Mouse (Mus musculus) urinary bladder, postnatal 25 days (tissue): Measurements from ENCODE around the gene Xrcc1.
A peak's percentile ranks its signal among the peaks of the same experiment; 100 is the strongest.

ENCODE experiments used
- DNase-seq: peaks from one replicate; pipeline ENCODE4 v3.0.0; 2022; ENCODE audit warnings: low spot score

The Xrcc1 gene

DNA sequence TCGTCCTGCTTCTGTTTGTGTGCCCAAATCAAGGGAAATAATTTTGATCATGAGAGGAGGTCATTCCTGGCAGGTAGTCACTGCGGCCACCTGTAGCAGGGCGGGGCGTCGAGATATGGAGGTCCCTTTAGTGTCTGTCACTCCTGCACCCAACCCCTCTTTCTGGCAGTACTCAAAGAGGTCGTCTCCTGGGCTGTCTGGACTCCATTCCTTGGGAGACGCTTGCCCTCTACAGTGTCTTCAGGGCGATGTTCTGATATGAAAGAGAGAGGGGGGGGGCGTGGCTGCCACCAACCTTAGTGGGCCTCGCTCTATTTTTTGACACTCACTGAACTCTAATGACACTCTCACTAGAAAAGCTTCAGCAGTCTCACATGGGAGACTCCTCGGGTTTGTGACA, 16.5 kb upstream of the Xrcc1 start:
- DNase-seq, result no peak

DNA sequence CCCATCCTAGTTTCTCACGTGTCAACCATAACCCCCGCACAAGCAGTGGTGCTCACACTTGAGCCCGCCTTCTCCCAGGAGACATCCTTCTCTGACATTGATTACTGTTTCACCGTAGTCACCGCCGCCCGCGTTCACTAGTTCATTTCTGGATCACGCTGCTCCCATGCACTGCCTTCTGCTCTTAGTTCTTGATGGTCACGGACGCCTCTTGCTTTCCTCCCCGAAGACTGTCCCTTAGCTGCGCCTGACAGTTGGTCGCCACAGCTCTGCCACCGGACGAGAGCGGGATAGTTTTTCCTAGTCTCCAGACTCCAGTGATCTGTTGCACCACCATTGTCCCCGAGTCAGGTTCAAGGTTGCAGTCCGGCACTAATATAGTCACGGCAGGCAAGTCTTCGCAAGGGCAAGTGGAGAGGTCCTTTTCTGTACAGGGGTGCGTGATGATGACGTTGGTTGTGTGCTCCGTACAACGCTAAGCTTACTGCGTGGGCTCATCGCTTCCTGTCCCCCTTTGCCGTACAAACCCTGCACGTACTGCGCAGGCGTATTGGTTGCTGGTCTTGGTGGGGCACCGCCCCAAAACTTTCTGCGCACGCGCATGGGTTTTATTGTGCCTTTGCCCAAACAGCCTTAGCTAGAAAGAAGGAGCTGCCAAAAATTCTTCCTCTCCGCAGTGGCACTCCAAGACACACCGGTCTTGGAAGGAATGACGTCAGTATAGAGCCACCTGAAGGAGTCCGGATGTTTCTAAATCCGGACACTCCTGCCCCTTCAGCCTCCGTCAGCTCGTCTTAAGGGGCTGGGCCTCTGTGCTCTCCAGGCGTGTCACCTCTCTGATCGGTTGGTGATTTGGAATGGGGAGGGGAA, 15.8 kb upstream of the Xrcc1 start, which contains the start of gene Irgq:
Irgq (plus strand) TSS at position 628 of the 870 bp plus-strand sequence.
- peak; percentile 99 for DNase-seq

DNA sequence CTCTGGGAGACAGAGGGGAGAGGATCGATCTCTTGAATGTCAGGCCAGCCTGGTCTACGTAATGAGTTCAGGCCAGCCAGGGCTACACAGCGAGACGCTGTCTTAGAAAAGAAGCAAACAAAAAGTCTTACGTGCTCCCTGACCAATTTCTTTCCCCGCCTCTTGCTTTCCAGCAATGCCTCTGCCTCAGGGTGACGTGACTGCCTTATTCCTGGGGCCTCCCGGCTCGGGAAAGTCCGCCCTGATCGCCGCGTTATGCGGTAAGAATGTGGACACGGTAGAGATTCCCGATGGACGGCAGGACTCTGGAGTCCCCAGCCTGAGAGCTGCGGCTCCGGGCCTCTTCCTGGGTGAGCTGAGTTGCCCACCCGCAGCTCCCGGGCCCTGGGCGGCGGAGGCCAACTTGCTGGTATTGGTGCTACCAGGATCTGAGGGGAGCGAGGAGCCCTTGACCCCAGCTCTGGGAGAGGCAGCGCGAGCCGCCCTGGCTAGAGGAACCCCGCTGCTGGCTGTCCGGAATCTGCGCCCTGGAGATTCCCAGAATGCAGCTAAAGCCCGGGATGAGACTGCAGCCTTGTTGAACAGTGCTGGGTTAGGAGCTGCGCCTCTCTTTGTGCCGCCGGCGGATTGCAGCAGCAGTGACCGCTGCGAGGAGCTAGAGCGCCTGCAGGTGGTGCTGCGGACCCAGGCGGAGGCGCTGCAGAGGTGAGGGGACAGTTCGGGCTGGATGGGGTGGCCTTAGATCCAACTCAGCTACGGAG, 14.7 kb upstream of the Xrcc1 start:
- peak; percentile 57 for DNase-seq

DNA sequence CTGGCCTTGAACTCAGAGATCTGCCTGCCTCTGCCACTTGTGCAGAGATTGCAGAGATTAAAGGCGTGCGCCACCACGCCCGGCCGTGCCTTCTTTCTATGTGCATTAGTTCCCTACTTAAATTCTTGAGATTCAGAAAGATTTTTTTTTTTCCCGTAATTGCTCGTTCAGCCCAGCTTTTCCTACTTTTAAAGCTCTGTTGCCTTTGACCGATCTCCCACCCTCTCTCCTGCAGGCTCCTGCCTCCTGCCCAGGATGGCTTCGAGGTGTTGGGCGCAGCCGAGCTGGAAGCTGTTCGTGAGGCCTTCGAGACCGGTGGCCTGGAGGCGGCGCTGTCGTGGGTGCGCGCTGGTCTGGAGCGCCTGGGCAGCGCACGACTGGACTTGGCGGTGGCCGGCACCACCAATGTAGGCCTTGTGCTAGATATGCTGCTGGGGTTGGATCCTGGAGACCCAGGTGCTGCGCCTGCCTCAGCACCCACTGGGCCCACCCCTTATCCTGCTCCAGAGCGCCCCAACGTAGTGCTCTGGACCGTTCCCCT, 13.0 kb upstream of the Xrcc1 start:
- no peak for DNase-seq

DNA sequence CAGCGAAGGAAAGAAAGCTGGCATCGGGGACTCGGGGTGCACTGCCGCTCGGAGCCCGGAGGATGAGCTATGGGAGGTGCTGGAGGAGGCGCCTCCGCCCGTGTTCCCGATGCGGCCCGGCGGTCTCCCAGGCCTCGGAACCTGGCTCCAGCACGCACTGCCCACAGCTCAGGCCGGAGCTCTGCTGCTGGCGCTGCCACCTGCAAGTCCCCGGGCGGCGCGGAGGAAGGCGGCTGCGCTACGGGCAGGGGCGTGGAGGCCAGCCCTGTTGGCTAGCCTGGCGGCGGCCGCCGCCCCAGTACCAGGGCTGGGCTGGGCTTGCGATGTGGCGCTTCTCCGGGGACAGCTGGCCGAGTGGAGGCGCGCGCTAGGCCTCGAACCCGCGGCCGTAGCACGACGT, 12.3 kb upstream of the Xrcc1 start:
- no peak for DNase-seq

DNA sequence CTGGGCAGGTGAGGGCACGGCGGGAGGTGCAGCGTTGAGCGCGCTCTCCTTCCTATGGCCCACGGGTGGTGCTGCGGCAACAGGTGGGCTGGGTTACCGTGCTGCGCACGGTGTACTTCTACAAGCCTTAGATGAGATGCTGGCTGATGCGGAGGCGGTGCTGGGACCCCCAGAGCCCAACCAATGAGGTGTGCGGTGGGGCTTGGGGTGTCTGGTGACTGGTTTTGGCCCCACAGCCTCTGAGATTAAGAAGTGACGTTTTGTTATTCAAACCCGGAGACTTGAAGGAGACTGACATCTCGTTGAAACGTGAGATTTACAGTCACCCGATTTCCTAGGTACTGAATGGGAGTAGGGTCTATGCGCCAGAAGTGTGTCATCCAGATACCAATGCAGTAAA, 11.8 kb upstream of the Xrcc1 start:
- DNase-seq, result no peak

DNA sequence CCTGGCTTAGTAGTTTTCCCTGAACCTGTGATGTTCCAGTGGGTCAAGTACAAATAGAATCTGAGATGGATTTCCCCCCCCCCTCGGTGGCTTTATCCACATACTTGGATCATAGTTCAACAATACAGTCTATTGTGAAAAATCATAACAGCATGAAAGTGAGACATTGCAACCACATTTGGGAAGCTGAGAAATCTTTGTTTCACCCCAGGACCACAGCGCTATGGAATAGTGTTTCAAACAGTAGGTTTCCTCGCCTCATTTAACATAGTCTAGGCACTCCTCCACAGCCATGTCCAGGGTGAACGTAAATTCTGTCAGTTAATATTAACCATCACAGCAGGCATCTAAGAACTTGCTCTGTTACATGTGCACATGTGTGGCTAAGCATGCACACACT, 9.0 kb upstream of the Xrcc1 start:
- no peak for DNase-seq

DNA sequence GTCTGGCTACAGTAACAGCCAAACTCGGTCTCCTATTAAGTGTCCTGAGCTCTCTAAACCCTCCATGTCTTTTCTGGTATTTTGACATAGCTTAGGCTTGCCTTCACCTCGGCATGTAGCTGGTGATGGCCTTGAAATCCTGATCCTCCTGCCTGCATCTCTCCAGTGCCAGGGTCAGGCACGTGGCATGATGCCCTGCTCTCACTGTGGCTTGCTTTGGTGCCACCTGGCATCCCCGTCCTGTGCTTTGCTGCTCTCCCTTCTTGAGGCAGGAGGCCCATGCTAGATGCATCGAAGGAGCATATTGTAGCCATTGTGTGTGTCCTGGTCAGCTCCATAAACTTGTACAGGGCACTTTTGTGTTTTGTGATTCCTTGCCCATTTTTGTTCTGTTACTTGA, 8.5 kb upstream of the Xrcc1 start:
- DNase-seq, result no peak

DNA sequence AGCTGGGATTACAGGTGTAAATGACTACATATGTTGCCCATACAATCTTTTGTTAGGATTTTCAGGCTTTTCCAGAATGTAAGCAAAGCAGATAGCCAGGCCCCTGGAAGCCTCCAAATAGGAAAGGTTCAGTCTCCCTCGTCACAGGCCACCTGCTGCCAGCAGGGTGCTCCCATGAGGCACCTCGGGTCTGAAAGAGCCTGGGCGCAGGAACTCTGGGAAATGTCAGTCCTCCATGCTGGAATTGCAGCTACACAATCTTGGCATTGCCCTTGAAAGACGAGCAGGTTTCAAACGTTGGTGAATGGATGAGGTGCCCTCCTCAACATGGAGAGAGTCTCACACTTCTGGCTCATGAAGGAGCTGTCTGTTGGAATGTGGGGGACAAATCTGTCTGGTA, 7.9 kb upstream of the Xrcc1 start:
- no peak for DNase-seq

DNA sequence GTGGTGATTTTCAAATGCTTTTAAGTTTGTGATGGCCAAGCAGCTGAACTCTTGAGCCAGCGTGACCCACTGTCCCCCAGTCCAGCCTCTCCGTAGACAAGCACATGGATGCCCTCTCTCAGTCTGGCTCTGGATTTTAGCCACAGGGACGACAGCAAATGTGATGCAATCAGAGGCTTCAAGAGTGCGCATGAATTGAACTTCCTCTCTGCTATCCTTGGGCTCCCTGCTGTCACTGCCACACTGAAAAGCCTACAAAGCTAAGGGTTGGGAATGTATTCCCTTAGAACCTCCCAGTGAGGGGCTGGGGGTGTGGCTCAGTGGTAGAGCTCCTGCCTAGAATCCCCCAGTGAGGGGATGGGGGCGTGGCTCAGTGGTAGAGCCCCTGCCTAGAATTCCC, 7.4 kb upstream of the Xrcc1 start:
- no peak for DNase-seq

DNA sequence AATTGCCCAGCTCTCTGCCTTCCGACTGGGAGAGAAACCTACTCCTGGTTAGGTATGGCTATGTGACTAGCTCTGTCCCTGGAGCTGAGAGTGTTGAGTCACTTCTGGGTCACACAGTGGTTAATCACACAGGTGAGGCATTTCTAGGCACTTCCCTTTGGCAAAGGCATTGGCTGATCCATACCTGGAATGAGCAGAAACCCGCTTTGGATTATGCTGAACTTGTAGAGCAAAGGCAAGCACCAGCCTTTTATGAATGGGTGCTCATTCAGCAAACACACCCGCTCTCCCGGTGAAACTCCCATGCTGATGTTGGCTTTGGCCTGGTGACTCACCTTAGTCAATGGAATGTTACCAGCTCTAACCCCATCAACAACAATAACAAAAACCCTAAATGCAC, 6.4 kb upstream of the Xrcc1 start:
- no peak for DNase-seq

DNA sequence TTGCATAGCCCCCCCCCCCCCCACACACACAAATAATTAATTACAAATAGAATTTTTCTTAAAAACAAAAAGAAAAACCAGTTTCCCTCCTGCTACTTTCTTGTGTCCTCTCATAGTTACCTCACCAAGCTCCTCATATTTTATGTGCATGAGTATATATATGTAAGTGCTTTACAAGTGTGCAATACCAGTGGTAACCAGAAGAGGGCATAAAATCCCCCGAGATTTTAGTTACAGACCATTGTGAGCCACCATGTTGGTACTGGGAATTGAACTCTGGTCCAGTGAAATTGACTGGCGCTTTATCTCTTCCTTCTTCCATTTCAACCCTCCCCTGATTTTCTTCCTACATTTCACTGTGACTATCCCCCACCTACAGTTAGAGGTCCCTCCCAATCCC, 1.6 kb upstream of the Xrcc1 start:
- DNase-seq, result no peak

DNA sequence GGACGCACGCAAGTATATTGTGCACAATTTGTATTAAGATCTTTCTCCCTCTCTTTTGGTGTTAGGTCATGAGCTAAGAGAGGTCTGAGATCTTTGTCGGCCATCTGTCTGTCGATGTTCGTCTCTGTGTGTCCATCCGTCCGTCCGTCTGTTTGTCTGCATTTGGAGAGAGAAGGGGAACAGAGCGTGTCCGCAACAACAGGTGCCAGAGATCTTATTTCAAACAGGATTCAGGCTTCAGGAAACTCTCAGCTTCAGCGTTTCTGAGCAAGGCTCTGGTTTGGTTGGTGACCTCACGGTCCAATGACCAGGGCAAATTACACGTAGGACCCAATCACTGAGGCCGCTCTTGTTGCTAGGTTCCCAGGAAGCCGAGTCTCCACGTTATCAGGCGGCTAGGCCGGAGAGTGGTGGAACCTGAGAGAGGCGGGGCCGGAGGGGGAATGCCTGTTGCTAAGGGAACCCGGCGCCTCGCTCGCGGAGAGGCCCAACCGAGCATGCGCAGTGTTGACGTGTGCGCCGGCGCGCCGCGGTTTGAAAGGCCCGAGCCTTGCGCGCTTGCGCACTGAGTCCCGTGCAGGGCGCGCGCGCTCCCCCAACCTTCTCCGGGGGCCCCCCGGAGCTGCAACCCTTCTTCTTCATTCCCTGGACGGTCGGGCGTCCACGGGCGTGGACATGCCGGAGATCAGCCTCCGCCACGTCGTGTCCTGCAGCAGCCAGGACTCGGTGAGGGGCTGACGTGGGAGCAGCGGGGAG, 723 bp downstream of the Xrcc1 start:
- peak; percentile 99 for DNase-seq

DNA sequence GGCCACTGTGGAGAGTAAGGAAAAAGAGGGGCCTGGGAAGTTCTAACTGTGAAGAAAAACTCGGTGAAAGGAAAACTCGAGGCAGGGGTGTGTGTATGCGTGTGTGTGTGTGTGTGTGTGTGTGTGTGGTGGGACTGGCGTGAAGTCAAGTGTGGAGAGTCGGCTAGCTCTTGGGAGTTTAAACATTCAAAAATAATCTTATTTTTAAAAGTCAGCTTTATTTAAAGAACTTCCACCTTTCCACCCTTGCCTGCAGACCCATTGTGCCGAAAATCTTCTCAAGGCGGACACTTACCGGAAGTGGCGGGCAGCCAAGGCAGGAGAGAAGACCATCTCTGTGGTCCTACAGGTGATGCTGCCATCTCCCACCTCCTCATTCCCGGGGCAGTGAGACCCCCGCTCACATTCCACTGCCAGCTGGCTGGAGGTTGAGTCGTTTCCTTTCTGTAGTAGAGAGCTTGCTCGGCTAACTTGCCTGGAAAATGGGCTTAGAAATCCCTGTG, 1.5 kb downstream of the Xrcc1 start:
- DNase-seq, result no peak

DNA sequence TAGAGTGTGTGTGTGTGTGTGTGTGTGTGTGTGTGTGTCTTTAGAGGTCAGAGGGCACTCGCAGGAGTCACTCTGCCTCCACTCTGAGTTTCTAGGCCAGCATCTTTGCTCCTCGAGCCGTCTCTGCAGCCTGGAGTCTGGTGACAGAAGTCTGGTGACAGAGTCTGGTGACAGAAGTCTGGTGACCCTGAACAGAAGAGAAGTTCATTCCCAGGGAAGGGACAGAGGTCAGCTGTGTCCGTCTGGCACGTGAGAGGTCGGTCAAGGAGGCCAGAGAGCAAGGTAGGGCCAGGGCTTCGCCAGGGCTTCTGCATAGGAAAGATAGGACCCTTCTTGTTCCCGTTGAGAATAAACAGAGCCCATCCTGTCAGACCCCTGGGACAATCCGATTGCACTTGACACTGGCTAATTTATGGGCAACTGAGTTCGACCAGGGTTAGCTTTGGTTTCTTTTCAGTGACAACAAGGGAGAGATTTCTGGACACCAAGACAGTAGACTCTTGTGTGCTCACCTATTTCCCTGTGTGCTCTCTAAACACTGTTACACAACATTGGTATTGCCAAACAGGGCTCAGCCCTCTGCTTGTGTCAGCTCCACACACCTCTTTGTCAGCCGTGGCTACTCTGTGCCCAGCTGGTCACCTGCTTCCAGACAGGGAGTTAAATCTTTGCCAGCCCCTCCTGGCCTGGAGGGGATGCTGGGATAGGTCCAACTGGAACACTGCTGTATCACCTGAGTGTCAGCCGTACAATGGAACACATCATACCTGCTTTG, 6.1 kb downstream of the Xrcc1 start:
- DNase-seq, result no peak

DNA sequence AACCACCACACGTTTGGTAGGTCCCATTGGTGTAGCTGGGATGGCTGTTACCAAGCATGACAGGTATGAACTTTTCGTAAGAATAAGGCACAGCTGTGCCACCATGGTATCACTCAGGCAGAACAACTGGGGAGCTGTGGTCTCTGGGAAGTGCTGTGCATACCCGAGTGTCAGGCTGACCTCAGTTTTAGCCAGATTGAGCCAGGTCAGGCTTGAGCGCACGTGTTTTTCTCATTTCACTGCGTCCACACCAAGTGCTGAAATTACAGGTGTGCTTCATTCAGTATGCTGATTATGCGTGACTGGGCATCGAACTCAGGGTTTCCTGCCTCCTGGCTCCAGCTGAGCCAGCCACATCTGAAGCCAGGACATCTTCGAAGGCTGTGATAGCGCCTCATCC, 9.7 kb downstream of the Xrcc1 start:
- no peak for DNase-seq

DNA sequence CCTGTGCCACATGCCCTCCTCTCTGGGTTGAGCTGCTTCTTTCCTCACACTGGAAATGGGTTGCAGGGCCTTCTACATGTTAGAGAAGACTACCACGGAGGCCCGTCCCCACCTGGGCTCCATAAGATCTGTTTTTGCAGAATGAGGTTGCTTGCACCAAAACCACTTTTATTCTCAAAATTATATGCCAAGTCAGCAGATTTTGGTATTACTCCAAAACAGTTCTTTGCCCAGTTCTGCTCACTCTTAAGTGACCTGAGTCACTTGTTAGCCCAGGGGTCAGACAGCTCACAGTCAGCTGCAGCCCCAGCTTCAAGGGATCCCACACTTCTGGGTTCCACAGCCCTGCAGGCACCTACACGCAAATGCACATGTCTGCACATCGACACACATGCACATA, 15.4 kb downstream of the Xrcc1 start:
- DNase-seq, result no peak

DNA sequence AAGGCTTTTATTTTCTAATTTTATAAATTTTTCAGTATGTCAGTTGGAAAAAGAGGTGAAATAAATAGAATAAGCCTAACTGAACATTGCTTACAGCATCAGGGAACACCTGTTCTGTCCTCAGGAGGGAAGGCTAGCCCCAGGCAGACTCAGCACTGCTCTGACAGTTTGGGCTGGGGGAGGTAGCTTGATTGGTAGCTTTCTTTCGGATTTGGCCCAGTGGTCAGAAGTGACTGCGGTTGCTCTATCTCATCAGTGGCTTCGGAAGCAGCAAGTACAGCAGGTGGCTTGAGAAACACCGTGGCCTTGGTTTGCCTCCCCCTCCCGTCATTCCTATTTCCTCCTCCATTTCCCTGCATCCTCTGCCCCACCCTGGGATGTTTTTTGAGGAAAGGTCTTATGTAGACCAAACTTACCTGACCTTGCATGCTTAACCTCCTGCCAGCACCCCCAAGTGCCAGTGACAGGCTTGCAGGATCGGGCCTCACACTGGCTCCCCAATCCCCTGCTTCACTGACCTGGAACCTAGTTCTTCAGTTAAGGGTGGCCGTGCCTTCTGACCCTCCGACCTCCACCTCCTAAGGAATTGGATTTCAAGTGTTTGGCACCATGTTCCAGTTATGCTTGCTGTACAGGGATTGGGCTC, 17.2 kb downstream of the Xrcc1 start:
- no peak for DNase-seq

DNA sequence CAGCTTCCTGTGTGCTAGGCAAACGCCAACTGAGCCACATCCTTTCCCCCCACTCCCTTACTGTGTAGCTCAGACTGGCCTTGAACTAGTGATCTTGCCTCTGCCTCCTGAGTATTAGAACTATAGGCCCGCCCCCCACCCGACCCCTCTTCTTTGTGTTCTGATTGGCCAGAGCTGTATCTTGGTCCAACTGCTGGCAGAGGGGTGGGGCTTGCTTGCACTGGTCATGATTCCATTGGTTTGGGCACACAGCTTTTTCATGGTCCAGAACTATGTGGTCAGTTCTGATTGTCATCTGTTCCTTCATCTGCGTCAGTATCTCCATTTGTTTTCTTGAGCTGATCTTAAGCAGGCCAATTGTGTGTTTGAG, 17.7 kb downstream of the Xrcc1 start:
- DNase-seq, result no peak

DNA sequence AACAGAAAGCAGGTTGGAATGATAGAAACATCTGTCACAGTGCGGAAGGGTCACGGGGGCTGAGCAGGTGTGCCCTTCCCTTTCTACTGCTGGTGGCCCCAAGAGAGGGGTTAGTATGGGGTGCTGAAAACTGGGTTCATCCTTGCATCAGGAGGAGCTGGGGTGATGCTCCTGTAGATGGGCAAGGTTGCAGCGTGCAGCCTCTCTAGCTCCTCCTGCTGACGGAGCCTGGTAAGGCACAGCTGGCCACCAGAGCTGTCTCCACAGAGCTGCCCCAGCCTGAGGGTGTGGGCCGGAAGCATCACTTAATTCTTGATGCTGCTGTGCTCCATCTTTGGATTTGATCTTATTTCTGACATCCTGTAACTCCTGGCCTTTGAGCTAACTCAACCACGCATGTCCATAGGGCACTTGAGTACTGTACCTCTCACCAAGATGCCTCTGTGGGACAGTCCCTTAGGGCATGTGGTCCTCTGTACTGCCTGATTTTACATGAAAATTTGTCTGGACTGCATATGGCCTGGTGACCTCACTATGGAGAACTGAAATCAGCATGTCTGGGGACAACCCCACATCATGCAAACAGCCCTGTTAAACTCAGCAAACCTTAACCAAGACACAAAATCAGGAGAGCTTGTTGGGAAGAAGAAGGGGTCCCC, 18.6 kb downstream of the Xrcc1 start:
- DNase-seq, result peak; percentile 69
